Mouse (Mus musculus) erythroblast, embryonic 14.5 days (primary cell): Measurements from ENCODE around the gene Rilp. TPM values are rescaled to one million over a fixed set of nuclear protein-coding genes. Genes with fewer than 3 reads are reported as not detected.

Experiments used
- H3K27me3 ChIP-seq: 2 replicates; pipeline ENCODE4 v1.6.1; 2012; ENCODE audit warnings: inconsistent platforms; ENCODE audit not compliant: control insufficient read depth
- H3K36me3 ChIP-seq: 2 replicates; pipeline ENCODE4 v1.6.1; 2012; ENCODE audit warnings: mild to moderate bottlenecking, inconsistent platforms; ENCODE audit not compliant: control insufficient read depth
- H3K4me1 ChIP-seq: 2 replicates; pipeline ENCODE4 v1.6.1; 2012; ENCODE audit warnings: inconsistent platforms; ENCODE audit not compliant: control insufficient read depth
- H3K4me3 ChIP-seq: replicated peaks from 2 replicates; pipeline ENCODE3; 2012; ENCODE audit warnings: moderate library complexity, mild to moderate bottlenecking, inconsistent platforms
- H3K9me3 ChIP-seq: 2 replicates; pipeline ENCODE4 v1.6.1; 2012; ENCODE audit warnings: low read length, inconsistent platforms, mixed read lengths; ENCODE audit not compliant: control insufficient read depth
- GATA1 ChIP-seq: IDR thresholded peaks from 2 replicates; pipeline ENCODE4 v1.6.1; 2012; ENCODE audit warnings: low read length, inconsistent platforms, mixed read lengths
- TAL1 ChIP-seq: IDR thresholded peaks from 3 replicates; pipeline ENCODE4 v1.6.1; 2012; ENCODE audit warnings: low read length, inconsistent platforms, mixed read lengths
- polyA plus RNA-seq: library from polyadenylated mRNA; stranded (reverse); fragments of >175 nt; gene quantifications from 2 replicates; pipeline ENCODE4 v1.2.3, GENCODE M21; 2012

The Rilp gene
- 0.10 TPM in 1 of 2 replicates, not detected in the other for polyA plus RNA-seq

DNA sequence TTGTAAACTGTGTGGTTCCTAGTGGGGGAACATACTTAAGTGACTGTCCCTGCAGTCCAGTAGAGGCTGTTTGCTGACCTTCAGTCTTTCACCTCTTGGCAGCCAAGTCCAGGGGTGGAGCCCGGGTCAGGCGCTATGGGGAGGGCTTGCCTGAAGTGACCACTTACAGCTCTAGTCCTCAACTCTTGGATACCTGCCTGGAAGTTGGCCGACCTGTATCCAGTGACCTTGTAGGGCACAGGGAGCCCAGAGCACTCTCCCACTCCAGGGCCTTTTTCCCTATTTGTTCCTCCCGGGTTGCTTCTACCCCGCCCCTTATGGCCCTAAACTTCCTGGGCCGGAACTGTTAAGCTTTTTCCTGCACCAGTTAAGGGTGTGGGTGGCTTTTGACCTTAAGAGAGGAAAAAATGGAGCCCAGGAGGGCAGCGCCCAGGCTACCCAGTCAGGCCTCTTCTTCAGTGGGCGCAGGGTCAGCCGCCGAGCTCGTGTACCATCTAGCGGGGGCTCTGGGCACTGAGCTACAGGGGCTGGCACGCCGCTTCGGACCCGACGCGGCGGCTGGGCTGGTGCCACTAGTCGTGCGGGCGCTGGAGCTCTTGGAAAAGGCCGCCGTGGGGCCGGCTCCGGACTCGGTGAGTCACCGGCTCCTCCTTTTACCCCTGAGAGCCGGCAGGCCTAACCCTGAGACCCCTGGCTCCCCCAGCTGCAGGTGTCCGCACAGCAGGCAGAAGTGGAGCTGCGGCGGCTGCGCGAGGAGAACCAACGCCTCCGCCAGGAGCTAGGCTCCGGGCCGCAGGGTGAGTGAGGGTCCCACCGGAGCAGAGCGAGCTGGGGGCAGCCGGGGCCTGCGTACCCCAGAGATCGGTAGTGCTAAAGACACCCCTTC, at the start of gene Rilp:
Gene Rilp, plus strand, starts transcription at position 354 of the 886 bp plus-strand sequence.
- Histone ChIP-seq H3K9me3 (no peaks in the 10 kb centered on the region), H3K4me3 (peak within 1 kb of the TSS; percentile 70), H3K4me1 (peaks cover 24% of the 10 kb centered on the region), H3K36me3 (peaks cover 62% of the 10 kb centered on the region), H3K27me3 (no peaks in the 10 kb centered on the region)
- TF ChIP-seq TAL1 (no peak), GATA1 (no peak)

DNA sequence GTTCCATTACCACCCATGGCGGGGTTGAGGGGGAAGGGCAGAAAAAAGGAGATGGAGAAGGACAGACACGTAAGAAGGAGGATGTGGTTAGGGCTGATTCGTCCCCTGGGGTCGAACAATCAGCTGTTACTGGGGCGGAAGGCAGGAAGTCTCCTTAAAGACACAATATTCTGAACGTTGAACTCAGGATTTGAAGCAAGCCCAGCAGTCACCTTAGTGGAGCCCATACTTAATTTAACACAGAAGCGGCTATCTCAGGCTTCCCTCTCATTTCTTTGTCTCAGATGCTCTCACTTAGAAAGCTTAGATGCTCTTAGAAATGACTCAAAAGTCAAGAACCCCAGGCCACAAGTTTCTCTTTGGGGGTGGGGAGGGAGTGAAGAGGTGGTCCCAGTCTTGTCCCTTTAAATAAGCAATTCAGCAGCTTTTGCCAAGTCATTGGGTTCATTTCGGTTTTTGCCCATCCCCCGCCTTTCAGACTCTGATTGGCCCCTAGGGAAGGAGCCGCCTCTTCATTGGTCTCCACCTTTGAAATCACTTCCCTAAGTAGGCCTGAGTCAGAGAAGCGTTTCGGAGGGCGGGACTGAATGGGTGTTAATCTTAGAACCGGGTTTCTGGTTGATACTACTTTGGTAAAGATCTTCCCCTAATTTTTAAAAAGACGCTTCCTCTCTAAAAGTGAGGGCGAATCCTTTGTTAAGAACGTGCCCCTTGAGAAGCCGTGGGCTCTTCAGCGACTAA, 49.6 kb upstream of the Rilp start:
- Histone ChIP-seq H3K4me3 (peak overlapping the region; percentile 74), H3K27me3 (no peaks in the 10 kb centered on the region), H3K4me1 (peaks cover 87% of the 10 kb centered on the region), H3K9me3 (no peaks in the 10 kb centered on the region; the same call in 1 of the 2 replicates), H3K36me3 (peaks cover 29% of the 10 kb centered on the region)
- TF ChIP-seq TAL1 (no peak), GATA1 (no peak)

DNA sequence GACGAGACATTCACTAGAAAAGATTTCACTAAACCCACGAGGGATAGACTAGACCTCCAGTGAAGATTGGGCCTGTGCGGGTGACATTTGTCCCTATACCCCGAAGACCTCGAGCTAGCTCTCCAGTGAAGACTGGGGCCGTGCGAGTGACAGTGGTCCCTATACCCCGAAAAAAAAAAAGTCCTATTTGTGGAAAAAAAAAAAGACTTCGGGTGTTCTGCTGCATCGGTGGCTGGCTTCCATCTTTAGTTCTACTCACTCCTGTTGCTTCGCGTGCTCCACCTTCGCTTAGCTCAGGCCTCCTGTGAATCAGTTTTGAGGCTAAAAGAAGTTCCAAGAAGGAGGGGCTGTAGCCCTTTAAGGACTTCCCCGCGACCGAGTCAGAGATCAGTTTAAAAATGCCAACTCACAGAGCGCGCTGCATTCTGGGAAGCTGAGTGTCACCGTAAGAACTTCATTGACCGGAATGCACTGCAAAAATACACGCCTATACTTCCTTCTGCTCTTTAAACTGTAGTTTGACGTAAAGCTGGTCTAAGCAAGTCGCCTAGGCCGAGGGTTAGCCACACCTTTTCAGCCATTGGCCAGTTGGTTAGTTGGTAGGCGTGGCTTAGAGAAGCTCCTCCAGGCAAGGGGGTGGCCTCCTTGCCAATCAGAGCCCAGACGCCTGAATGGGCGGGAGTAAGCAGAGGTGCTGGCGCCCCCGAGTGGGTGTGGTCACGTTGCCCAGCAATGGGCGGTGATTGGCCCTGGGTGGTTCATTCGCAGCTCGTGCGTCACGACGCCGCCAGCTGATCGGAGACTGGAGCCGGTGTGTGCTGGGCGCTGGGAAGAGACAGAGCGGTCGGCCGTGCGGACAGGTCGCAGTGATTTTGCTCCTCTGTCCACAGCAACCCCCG, 48.8 kb upstream of the Rilp start, which contains the start of gene Tlcd2:
Gene Tlcd2, plus strand, starts transcription at position 872 of the 899 bp plus-strand sequence.
- no peaks in the 10 kb centered on the region; the same call in none of the 2 replicates for H3K9me3 ChIP-seq

DNA sequence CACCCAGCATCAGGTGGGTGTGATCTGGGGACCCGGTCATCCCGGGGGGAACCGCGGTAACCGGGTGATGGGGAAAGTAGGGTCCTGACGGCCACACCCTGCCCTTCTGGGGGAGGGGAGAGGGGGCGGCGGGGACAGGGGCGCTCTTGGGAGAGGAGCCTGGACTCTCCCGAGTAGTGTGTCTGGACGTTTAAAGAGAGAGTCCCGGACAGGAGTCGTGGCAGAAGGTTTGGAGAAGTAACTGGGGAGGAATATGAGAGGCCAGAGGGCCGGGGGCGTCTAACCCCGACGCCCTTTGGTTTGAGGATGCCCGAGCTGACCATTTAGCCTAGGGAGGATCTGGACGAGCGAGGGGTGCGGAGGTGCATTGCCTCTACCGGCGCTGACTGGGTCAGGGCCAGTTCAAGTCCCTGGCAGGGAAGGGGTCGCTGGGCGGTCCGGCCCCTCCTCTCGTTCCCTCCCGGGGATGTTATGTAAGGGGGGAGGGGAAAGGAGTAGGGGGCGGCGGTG, 48.1 kb upstream of the Rilp start:
- peaks cover 2% of the 10 kb centered on the region for H3K9me3 ChIP-seq
- peaks cover 43% of the 10 kb centered on the region for H3K36me3 ChIP-seq
- peak overlapping the region; percentile 74 for H3K4me3 ChIP-seq
- no peaks in the 10 kb centered on the region for H3K27me3 ChIP-seq
- H3K4me1 ChIP-seq: peaks cover 85% of the 10 kb centered on the region
- TF ChIP-seq TAL1: no peak

More for the DNA sequence above, 48.8 kb upstream of the Rilp start, which contains the start of gene Tlcd2:
- H3K27me3 ChIP-seq: no peaks in the 10 kb centered on the region
- TF ChIP-seq TAL1 (no peak), GATA1 (no peak)
- H3K36me3 ChIP-seq: peaks cover 36% of the 10 kb centered on the region
- H3K4me3 ChIP-seq: peak within 1 kb of the TSS; percentile 74
- H3K4me1 ChIP-seq: peaks cover 86% of the 10 kb centered on the region

DNA sequence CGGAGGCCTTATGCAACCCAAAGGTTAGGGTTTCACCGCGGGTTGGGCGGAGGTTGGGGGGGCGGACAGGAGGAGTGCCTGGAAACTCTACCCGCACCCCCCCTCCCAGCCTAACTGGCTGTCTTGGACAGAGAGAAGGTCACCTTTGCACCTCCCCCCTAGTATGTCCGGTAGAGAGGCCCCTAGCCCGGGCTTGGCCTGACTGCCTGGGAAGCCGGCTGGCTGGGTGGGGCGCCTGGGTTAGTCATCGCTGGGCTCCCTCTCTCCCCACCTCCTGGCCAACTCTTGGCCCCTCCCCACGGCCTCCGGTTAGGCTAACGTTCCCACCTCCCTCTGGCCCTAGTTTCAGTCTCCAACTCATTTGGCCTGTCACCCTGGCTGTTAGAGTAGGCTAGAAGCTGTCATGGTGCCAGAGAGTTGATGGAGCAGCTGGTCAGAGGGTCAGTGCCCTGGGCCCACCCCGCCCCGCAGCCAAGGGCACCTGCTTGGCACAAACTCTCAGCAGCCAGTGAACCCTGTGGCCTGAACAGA, 47.6 kb upstream of the Rilp start:
- H3K4me3 ChIP-seq: peak overlapping the region; percentile 74
- H3K9me3 ChIP-seq: peaks cover 3% of the 10 kb centered on the region
- H3K36me3 ChIP-seq: peaks cover 48% of the 10 kb centered on the region
- no peaks in the 10 kb centered on the region for H3K27me3 ChIP-seq
- TF ChIP-seq TAL1 (no peak), GATA1 (no peak)
- peaks cover 86% of the 10 kb centered on the region for H3K4me1 ChIP-seq

DNA sequence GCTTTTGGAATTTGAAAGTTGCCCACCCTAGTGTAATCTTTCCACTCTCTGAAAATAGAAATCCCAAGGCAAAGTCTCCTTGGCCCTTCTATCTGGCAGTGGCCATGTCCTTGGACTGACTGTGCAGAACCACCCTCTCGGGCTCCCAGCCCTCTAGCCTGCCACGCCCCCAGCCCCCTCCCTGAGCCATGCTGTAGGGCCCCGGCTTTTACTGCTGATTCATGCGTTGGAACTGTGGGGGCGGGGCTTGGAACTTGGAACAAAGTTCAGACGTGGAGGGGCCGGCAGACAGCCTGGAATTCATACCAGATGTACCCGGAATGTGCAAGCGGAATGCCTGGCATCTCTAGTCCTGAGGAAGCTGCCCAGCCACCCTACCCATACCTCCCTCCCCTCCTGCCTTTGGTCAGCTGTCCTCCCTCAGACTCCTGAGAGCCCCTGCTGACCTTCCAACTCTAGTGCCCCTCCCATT, 47.0 kb upstream of the Rilp start:
- H3K4me1 ChIP-seq: peaks cover 86% of the 10 kb centered on the region
- TF ChIP-seq GATA1 (no peak), TAL1 (no peak)
- peak overlapping the region; percentile 74 for H3K4me3 ChIP-seq
- no peaks in the 10 kb centered on the region for H3K27me3 ChIP-seq
- H3K36me3 ChIP-seq: peaks cover 48% of the 10 kb centered on the region
- H3K9me3 ChIP-seq: peaks cover 3% of the 10 kb centered on the region

DNA sequence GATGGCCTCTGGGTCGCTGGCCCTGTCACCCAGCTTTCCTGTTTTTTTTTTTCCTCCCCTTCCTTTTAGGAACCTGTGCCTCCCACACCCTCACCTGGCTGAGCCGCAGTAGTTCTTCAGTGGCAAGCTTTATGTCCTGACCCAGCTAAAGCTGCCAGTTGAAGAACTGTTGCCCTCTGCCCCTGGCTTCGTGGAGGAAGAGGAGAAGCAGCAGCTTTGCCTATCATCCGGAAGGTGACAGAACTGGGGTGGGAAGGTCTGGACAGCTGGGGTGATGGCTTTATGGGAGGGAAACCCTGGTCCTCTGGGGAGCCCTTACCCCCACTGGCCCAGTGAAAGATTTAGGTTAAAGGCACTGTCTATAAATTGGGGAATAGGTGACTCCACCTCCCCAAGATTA, 46.3 kb upstream of the Rilp start:
- peak overlapping the region; percentile 74 for H3K4me3 ChIP-seq
- H3K36me3 ChIP-seq: peaks cover 48% of the 10 kb centered on the region

DNA sequence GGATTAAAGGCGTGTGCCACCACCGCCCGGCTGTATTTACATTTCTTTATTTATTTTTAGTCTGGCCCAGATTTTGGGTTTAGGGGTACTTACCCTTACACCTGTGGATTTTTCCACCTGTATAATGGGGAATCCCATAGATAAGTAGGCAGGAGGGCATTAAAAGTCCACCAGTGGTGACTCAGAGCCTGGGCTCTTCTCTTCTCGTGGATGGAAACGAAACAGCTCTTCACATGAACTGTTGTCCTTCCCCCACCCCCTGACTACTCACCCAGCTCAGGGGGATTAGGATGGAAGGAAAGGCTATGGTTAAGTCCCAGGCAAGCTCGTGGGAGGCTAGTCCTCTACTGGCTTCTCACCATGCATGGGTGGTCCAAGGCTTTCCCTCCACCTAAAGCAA, 45.5 kb upstream of the Rilp start:
- peaks cover 3% of the 10 kb centered on the region for H3K9me3 ChIP-seq
- TF ChIP-seq TAL1 (no peak), GATA1 (no peak)
- peaks cover 49% of the 10 kb centered on the region for H3K36me3 ChIP-seq
- H3K4me3 ChIP-seq: peak overlapping the region; percentile 13
- peaks cover 83% of the 10 kb centered on the region for H3K4me1 ChIP-seq
- no peaks in the 10 kb centered on the region for H3K27me3 ChIP-seq

More for the DNA sequence above, 46.3 kb upstream of the Rilp start:
- Histone ChIP-seq H3K4me1 (peaks cover 86% of the 10 kb centered on the region), H3K9me3 (peaks cover 3% of the 10 kb centered on the region), H3K27me3 (no peaks in the 10 kb centered on the region)
- TF ChIP-seq TAL1: no peak
- no peak for TF ChIP-seq GATA1
